Mouse (Mus musculus): ENCODE results near the gene Kcnj10. TPM values are rescaled to one million over a fixed set of nuclear protein-coding genes. Genes with fewer than 3 reads are reported as not detected.

The Kcnj10 gene
- polyA plus RNA-seq, 1 experiment from 2014 or later, result 0.93 TPM

- H3K27ac ChIP-seq, result no peak overlapping the region
- H3K4me1 ChIP-seq, result peaks cover 43% of the 10 kb centered on the region
Measured at GRCm38 (mm10) chr1:172304443-172304842, 36.6 kb upstream of the Kcnj10 start.

DNA sequence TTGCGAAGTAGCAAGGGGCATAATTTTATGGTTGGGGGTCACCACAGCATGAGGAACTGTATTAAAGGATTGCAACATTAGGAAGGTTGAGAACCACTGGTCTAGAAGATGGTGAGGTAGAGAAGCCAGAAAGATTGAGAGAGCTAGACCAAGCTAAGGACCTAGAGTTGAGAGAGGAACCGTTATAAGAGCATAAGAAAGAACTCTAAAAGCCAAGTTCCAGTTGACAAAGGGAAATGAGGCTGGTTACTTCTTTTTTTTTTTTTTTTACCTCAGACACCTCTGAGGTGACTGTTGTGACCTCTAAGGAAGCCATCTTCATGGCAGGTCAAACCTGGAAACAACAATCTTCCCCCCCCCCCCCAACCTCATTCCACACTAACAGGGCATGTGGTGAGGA is 35.9 kb upstream of the Kcnj10 start:
- Histone ChIP-seq H3K36me3 (replicated peaks) (no peaks in the 10 kb centered on the region), H3K27me3 (no peaks in the 10 kb centered on the region), H3K9ac (no peak overlapping the region), H3K4me1 (peaks cover 50% of the 10 kb centered on the region), H3K27ac (no peak overlapping the region), H3K4me3 (replicated peaks) (no peak overlapping the region), H3K4me2 (no peak overlapping the region), H3K9me3 (no peaks in the 10 kb centered on the region)
- ATAC-seq (ENCODE audit: low FRiP score), result no peak
- WGBS, result 92% methylated on average over 2 of the region's 2 CpGs

More at GRCm38 (mm10) chr1:172304443-172304842, 36.6 kb upstream of the Kcnj10 start:
- Histone ChIP-seq H3K36me3 (replicated peaks) (no peaks in the 10 kb centered on the region), H3K4me2 (no peak overlapping the region), H3K27me3 (no peaks in the 10 kb centered on the region), H3K9me3 (no peaks in the 10 kb centered on the region), H3K4me3 (replicated peaks) (no peak overlapping the region), H3K9ac (no peak overlapping the region)
- WGBS, result 85% methylated on average over 6 of the region's 6 CpGs
- no peak for ATAC-seq (ENCODE audit: low FRiP score)

DNA sequence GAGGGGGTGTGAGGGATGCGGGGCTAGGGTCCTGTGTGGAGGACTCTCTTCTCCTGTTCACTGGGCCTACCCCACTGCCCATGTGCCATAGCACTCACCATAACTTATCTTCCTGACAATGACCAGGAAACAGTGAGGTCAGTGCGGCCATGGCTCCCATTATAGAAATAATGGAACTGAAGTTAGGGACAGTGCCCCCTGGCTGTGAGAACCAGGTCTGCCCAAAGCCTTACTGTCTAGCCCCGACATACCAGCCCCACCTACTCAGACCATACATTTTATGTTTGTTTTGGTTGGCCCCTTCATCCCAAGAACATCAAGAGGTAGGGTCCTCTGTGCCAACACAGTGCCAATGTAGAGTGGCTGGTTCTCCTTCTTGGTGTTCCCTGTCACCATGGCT is 35.4 kb upstream of the Kcnj10 start:
- Histone ChIP-seq H3K4me3 (replicated peaks) (no peak overlapping the region), H3K9ac (no peak overlapping the region), H3K36me3 (replicated peaks) (no peaks in the 10 kb centered on the region), H3K27me3 (no peaks in the 10 kb centered on the region), H3K4me2 (no peak overlapping the region), H3K27ac (no peak overlapping the region), H3K9me3 (no peaks in the 10 kb centered on the region), H3K4me1 (peaks cover 55% of the 10 kb centered on the region)
- 82% methylated on average over 3 of the region's 3 CpGs for WGBS
- no peak for ATAC-seq (ENCODE audit: low FRiP score)

- no peak for ATAC-seq (ENCODE audit: low FRiP score)
- H3K4me2 ChIP-seq, result no peak overlapping the region
- H3K27ac ChIP-seq, result no peak overlapping the region
- 87% methylated on average over 4 of the region's 4 CpGs for WGBS
- H3K4me1 ChIP-seq, result peaks cover 54% of the 10 kb centered on the region
- H3K36me3 ChIP-seq (replicated peaks), result no peaks in the 10 kb centered on the region
- no peaks in the 10 kb centered on the region for H3K9me3 ChIP-seq
- H3K4me3 ChIP-seq (replicated peaks), result no peak overlapping the region
- H3K27me3 ChIP-seq, result no peaks in the 10 kb centered on the region
- H3K9ac ChIP-seq, result no peak overlapping the region
Measured at GRCm38 (mm10) chr1:172306196-172306595, 34.8 kb upstream of the Kcnj10 start.

DNA sequence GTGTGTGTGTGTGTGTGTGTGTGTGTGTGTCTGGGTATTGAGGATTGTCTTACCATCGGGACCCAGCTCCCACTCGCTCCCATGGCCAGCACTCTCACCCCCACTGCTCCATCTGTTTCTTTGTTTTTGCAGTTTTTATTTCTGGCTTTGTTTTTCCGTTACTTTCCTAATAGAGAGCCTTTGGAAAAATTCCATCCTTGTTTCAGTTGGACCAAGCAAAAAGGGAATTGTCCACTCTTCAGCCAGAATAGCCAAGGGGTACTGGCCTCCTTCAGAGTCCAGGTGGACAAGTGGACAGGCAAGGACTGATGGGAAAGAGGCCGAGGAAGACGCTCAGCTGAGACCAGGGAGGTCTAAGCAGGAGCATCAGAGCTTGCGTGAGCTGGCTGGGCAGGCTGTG is 34.1 kb upstream of the Kcnj10 start:
- 76% methylated on average over 6 of the region's 6 CpGs for WGBS
- no peak overlapping the region for H3K4me2 ChIP-seq
- H3K4me1 ChIP-seq, result peaks cover 55% of the 10 kb centered on the region
- H3K27ac ChIP-seq, result peak overlapping the region; percentile 66; the same call in 1 of the 2 replicates
- no peak overlapping the region for H3K9ac ChIP-seq
- no peaks in the 10 kb centered on the region for H3K27me3 ChIP-seq
- H3K36me3 ChIP-seq (replicated peaks), result no peaks in the 10 kb centered on the region
- H3K9me3 ChIP-seq, result no peaks in the 10 kb centered on the region
- H3K4me3 ChIP-seq (replicated peaks), result no peak overlapping the region
- no peak for ATAC-seq (ENCODE audit: low FRiP score)

DNA sequence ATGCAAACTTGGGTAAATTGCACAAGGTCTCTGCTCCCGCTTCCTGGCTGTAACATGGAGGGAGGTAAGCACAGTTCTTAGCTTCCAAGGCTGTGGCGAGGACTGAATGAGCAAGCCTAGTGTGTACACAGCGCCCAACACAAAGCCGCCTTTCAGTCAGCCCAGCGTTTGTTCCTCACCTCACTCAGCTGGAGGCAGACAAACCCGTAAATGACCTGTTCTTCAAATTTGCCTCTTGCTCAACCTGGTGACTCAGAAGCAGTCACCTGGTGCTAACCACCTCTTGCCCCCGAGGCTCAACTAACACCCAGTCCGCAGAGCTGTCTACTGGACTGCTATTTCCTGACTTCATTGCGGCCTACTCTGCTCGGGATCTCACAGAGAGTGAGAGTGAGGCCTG is 33.1 kb upstream of the Kcnj10 start:
- no peak overlapping the region for H3K9ac ChIP-seq
- H3K4me3 ChIP-seq (replicated peaks), result no peak overlapping the region
- H3K9me3 ChIP-seq, result no peaks in the 10 kb centered on the region
- H3K27me3 ChIP-seq, result no peaks in the 10 kb centered on the region
- 47% methylated on average over 10 of the region's 10 CpGs for WGBS
- ATAC-seq (ENCODE audit: low FRiP score), result no peak
- no peaks in the 10 kb centered on the region for H3K36me3 ChIP-seq (replicated peaks)
- H3K4me1 ChIP-seq, result peaks cover 52% of the 10 kb centered on the region
- peak overlapping the region; percentile 66 for H3K27ac ChIP-seq
- H3K4me2 ChIP-seq, result no peak overlapping the region

DNA sequence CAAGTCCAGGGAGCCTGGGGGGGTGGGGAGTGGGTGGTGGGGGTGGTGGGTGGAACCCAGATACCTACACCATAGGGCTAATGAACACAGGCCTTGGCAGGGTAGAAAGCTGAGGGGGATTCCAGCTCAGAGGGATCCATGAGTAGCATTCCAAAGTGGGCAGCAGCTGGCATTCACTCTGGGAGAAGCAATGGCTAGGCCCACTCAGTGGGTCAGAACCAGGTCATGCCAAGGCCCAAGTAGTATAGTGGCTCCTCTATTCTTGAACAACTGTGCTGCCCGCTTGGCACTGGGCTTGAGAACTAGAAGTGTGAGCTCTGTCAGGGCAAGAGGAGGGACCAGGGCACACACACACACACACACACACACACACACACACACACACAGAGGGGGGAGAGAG is 32.6 kb upstream of the Kcnj10 start:
- ATAC-seq (ENCODE audit: low FRiP score), result no peak
- no peaks in the 10 kb centered on the region for H3K9me3 ChIP-seq
- no peak overlapping the region for H3K4me2 ChIP-seq
- H3K36me3 ChIP-seq (replicated peaks), result no peaks in the 10 kb centered on the region
- peak overlapping the region; percentile 66 for H3K27ac ChIP-seq
- H3K9ac ChIP-seq, result no peak overlapping the region
- no peak overlapping the region for H3K4me3 ChIP-seq (replicated peaks)
- 100% methylated on average over 1 of the region's 1 CpGs for WGBS
- H3K4me1 ChIP-seq, result peaks cover 52% of the 10 kb centered on the region
- H3K27me3 ChIP-seq, result no peaks in the 10 kb centered on the region

GRCm38 (mm10) chr1:172309699-172310398 is 31.2 kb upstream of the Kcnj10 start:
- Histone ChIP-seq H3K9me3 (no peaks in the 10 kb centered on the region), H3K27ac (peak overlapping the region; percentile 75), H3K9ac (peak overlapping the region; percentile 43), H3K4me1 (peaks cover 65% of the 10 kb centered on the region), H3K4me3 (replicated peaks) (0 out of 2 replicates have a peak overlapping the region, but pooled peaks have one; percentile 14), H3K36me3 (replicated peaks) (no peaks in the 10 kb centered on the region), H3K27me3 (no peaks in the 10 kb centered on the region), H3K4me2 (peak overlapping the region; percentile 50)
- ATAC-seq (ENCODE audit: low FRiP score), result peak; percentile 72
- 3% methylated on average over 14 of the region's 14 CpGs for WGBS

- no peaks in the 10 kb centered on the region for H3K9me3 ChIP-seq
- peak overlapping the region; percentile 85 for H3K9ac ChIP-seq
- no peak for ATAC-seq (ENCODE audit: low FRiP score)
- H3K27ac ChIP-seq, result peak overlapping the region; percentile 88
- 9% methylated on average over 23 of the region's 23 CpGs for WGBS
- H3K4me1 ChIP-seq, result peaks cover 79% of the 10 kb centered on the region
- H3K4me3 ChIP-seq (replicated peaks), result peak overlapping the region; percentile 83
- peaks cover 5% of the 10 kb centered on the region; the same call in 1 of the 2 replicates for H3K36me3 ChIP-seq (replicated peaks)
- H3K27me3 ChIP-seq, result no peaks in the 10 kb centered on the region
- peak overlapping the region; percentile 82 for H3K4me2 ChIP-seq
Measured at GRCm38 (mm10) chr1:172311248-172311906, 29.6 kb upstream of the Kcnj10 start.

DNA sequence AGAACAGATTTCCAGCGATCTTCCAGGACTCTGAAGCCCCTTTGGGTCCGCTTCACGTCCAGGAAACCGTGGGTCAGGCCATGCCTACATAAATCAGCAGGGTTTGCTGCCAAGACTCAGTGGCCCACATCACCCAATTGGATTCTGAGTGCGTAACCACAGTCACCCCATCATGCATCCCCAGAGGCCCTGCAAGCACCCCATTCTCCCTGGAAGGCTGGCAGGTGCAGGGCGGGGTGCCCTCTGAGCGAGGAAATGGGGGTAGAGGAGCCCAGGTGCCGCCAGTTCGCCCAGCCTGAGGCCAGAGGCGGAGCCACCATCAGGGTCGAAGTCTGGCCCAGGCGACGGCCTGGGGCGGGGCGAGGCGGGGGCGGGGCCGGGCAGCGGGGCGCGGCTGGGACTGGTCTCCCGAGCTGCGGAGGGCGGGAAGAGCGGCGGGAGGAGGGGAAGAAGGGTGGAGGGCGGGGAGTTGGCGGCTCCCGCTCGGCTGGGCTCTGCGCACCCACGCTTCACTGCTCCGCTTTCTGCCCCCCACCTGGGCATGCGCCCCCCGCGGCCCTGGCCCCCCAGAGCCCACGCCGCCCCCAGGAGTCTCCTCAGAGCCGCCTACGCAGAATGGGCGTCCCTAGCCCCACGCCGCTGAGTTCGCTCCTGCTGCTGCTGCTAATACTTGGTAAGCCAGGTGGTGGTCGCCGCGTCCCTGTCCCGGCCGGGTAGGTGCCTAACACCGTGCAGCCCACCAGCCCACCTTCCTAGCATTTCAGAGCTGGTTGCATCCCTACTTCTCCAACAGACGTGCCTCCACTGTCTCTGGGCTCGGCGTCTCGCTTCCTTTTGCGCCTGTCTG is 28.9 kb upstream of the Kcnj10 start:
- no peaks in the 10 kb centered on the region for H3K9me3 ChIP-seq
- peaks cover 11% of the 10 kb centered on the region for H3K36me3 ChIP-seq (replicated peaks)
- peak overlapping the region; percentile 82 for H3K4me2 ChIP-seq
- peaks cover 81% of the 10 kb centered on the region for H3K4me1 ChIP-seq
- peak overlapping the region; percentile 88 for H3K27ac ChIP-seq
- no peaks in the 10 kb centered on the region for H3K27me3 ChIP-seq
- under 1% methylated on average over 37 of the region's 55 CpGs for WGBS
- H3K4me3 ChIP-seq (replicated peaks), result peak overlapping the region; percentile 83
- peak overlapping the region; percentile 85 for H3K9ac ChIP-seq
- ATAC-seq (ENCODE audit: low FRiP score), result peak; percentile 76

DNA sequence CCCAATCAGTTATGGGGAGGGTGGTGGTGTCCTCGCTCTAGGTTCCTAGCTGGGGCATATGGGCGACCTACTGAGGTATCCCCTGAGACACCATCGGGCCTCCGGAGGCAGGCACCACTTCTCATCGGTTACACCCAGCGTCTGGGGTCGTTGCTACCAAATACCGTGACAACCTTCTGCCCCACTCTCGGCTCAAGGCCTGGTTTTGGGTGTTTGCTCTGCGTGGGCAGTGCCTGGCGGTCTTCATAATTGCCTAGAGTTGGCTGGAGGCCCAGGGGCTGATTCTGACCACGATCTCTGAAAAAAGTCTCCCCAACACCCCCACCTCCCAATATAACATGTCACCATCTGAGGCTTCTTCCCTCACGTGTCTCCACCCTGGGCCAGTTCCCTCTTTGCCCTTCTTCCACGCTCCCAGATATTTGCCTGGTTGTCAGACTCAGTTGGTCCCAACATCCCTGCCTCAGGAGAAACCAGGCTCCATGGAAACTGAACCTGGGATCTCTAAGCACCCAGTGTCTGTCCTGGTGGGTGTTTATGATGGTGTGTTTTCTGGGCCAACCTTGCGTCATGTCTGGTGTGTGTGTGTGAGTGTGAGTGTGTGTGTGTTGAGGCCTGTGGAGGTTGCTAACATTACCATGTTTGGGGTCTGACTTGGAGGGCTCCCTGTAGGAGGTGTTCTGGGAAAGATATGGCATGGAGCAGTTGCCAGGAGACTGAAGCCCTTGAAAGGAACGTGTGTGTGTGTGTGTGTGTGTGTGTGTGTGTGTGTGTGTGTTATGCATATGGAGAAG is 28.0 kb upstream of the Kcnj10 start:
- Histone ChIP-seq H3K27ac (peak overlapping the region; percentile 88), H3K36me3 (replicated peaks) (peaks cover 19% of the 10 kb centered on the region), H3K4me1 (peaks cover 84% of the 10 kb centered on the region), H3K4me2 (peak overlapping the region; percentile 82), H3K9me3 (no peaks in the 10 kb centered on the region), H3K9ac (peak overlapping the region; percentile 85), H3K27me3 (no peaks in the 10 kb centered on the region), H3K4me3 (replicated peaks) (peak overlapping the region; percentile 83)
- 13% methylated on average over 16 of the region's 16 CpGs for WGBS
- ATAC-seq (ENCODE audit: low FRiP score), result no peak; the same call in 1 of the 2 replicates
